Mouse (Mus musculus) cortical plate, adult 2 months (tissue): ENCODE data around the gene Bbip1.

Experiments
- CTCF ChIP-seq: fragments of 200-500 bp; IDR thresholded peaks from 2 replicates; pipeline ENCODE4 v1.5.1; 2011; ENCODE audit warnings: mild to moderate bottlenecking, control low read depth, low read length; ENCODE audit not compliant: insufficient read depth; ENCODE audit errors: extremely low read depth
- POLR2A ChIP-seq: fragments of 200-500 bp; IDR thresholded peaks from 2 replicates; pipeline ENCODE4 v1.6.1; 2011; ENCODE audit warnings: mild to moderate bottlenecking, low read length, control low read depth; ENCODE audit not compliant: insufficient read depth; ENCODE audit errors: extremely low read depth

DNA sequence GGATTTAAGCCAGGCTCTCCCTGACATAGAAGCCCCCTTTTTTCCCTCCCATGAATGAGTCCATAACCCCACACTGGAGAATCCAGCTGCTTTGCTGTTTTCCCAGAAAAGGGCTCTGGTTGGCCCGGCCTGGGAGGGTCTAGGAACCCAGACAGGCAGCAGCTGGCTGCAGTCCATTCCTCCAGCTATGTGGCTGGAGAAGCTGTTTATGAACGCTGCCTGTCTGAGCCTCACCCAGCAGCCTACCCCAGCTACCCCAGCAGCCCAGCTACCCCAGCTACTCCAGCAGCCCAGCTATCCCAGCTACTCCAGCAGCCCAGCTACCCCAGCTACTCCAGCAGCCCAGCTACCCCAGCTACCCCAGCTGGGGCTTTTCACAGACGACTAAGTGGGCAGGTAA, 52.4 kb downstream of the Bbip1 start, which contains the start of gene Pdcd4:
- TF ChIP-seq CTCF (no peak), POLR2A (no peak)
